Mouse (Mus musculus) mature B cell (primary cell): ENCODE results near the gene Acss2.
"Not testable (repeated sequence)": the region's sequence is repeated elsewhere in the genome, so short reads cannot be mapped to it uniquely, and the experiment has no call there.

Experiments used
- in situ Hi-C: fragments of 300-500 bp; cut with MboI; formaldehyde crosslinking; loops from 2 replicates; pipeline ENCODE4 v1.14.3; 2019

The Acss2 gene

GRCm38 (mm10) chr2:155585486-155585885 lies 67.7 kb downstream of the Acss2 start:
- in situ Hi-C loops: no loop called here

GRCm38 (mm10) chr2:155588136-155588535 lies 70.4 kb downstream of the Acss2 start:
- in situ Hi-C loops: no loop called here

- in situ Hi-C loops: no loop called here
Measured at GRCm38 (mm10) chr2:155589521-155589920, 71.8 kb downstream of the Acss2 start.

GRCm38 (mm10) chr2:155590876-155591275 lies 73.1 kb downstream of the Acss2 start:
- in situ Hi-C loops: no loop called here

- in situ Hi-C loops: no loop called here
Measured at GRCm38 (mm10) chr2:155591676-155592075, 73.9 kb downstream of the Acss2 start.

- in situ Hi-C loops: no loop called here
Measured at GRCm38 (mm10) chr2:155592137-155592853, 74.5 kb downstream of the Acss2 start, which contains the start of gene Gss. Gss (minus strand) TSS chr2:155592810.

GRCm38 (mm10) chr2:155592854-155593283 lies 75.1 kb downstream of the Acss2 start:
- in situ Hi-C loops: no loop called here

- in situ Hi-C loops: no loop called here
Measured at GRCm38 (mm10) chr2:155595516-155595915, 77.8 kb downstream of the Acss2 start.

- in situ Hi-C loops: no loop called here
Measured at GRCm38 (mm10) chr2:155603707-155604106, 86.0 kb downstream of the Acss2 start.

GRCm38 (mm10) chr2:155604560-155605235 lies 87.0 kb downstream of the Acss2 start:
- in situ Hi-C loops: no loop called here

- in situ Hi-C loops: not testable (repeated sequence)
Measured at GRCm38 (mm10) chr2:155605236-155605589, 87.5 kb downstream of the Acss2 start.

GRCm38 (mm10) chr2:155606360-155606759 lies 88.6 kb downstream of the Acss2 start:
- in situ Hi-C loops: no loop called here

- in situ Hi-C loops: loop anchor here (10.0 kb wide), 1 partner anchor 96 kb away; the partner anchor contains the start of genes Acss2 and Ggt7
Measured at GRCm38 (mm10) chr2:155610978-155611377, 93.2 kb downstream of the Acss2 start, which contains the start of gene Myh7b. Myh7b (plus strand) TSS chr2:155611212.

GRCm38 (mm10) chr2:155611834-155612550 lies 94.2 kb downstream of the Acss2 start:
- in situ Hi-C loops: loop anchor here (10.0 kb wide), 1 partner anchor 97 kb away; the partner anchor contains the start of genes Acss2 and Ggt7

GRCm38 (mm10) chr2:155613326-155613755 lies 95.6 kb downstream of the Acss2 start:
- in situ Hi-C loops: loop anchor here (10.0 kb wide), 1 partner anchor 99 kb away; the partner anchor contains the start of genes Acss2 and Ggt7

GRCm38 (mm10) chr2:155613953-155614352 lies 96.2 kb downstream of the Acss2 start:
- in situ Hi-C loops: loop anchor here (10.0 kb wide), 1 partner anchor 99 kb away; the partner anchor contains the start of genes Acss2 and Ggt7

- in situ Hi-C loops: loop anchor here (10.0 kb wide), 1 partner anchor 102 kb away; the partner anchor contains the start of genes Acss2 and Ggt7
Measured at GRCm38 (mm10) chr2:155616971-155617370, 99.2 kb downstream of the Acss2 start.

GRCm38 (mm10) chr2:155619817-155620216 lies 102.1 kb downstream of the Acss2 start:
- in situ Hi-C loops: loop anchor here (10.0 kb wide), 1 partner anchor 105 kb away; the partner anchor contains the start of genes Acss2 and Ggt7

GRCm38 (mm10) chr2:155622606-155623005 lies 104.9 kb downstream of the Acss2 start:
- in situ Hi-C loops: no loop called here

- in situ Hi-C loops: no loop called here
Measured at GRCm38 (mm10) chr2:155623996-155624395, 106.2 kb downstream of the Acss2 start.

GRCm38 (mm10) chr2:155624730-155625129 lies 107.0 kb downstream of the Acss2 start:
- in situ Hi-C loops: no loop called here

GRCm38 (mm10) chr2:155626277-155626676 lies 108.5 kb downstream of the Acss2 start:
- in situ Hi-C loops: no loop called here
